Mouse (Mus musculus) megakaryocyte progenitor cell, adult 5-6 weeks (primary cell): ENCODE data around the gene Gm20671. TPM values are rescaled to one million over a fixed set of nuclear protein-coding genes. Genes with fewer than 3 reads are reported as not detected.
"Not testable (repeated sequence)": the region's sequence is repeated elsewhere in the genome, so short reads cannot be mapped to it uniquely, and the experiment has no call there.

Experiments used
- ATAC-seq: replicated peaks from 2 replicates; pipeline ENCODE4 v1.8.0; 2016; ENCODE audit warnings: mild to moderate bottlenecking, moderate TSS enrichment, inconsistent platforms; ENCODE audit not compliant: poor library complexity
- total RNA-seq, 2 experiments: library from RNA; stranded (forward) in 1 of 2; stranded (reverse) in 1 of 2; fragments of 157-497, 149-512 nt in 1 of 2; fragments of 200-1000 nt in 1 of 2; gene quantifications; 2 replicates each; pipeline versions ENCODE4 v1.2.3 to v1.2.4; 2015 to 2017

Gene Gm20671
- total RNA-seq (2015) = not detected in 2 replicates
- total RNA-seq (2017) = 3.9 and 6.6 TPM in 2 replicates

DNA sequence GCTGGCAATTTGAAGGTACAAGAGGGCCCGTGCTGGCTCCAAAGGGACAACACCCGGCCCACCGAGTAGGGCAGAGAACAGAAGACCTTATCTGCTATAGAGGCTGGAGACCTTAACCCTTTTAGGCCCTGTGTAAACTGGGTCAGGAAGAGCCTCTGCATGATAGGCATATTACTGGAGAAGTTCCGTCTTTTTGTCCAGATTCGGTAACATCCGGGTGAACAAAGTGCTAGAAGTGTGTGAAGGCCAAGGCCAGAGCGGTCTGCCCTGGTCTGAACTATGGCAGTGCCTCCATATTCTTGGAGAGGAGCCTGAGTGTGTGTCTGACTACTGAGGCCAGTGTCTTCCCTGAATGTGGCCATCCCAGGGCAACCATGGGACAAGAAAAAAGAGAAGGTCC is at the start of gene Gm20671:
Gene Gm20671, minus strand, starts transcription at position 101 of the 400 bp plus-strand sequence.
- ATAC-seq = no peak

DNA sequence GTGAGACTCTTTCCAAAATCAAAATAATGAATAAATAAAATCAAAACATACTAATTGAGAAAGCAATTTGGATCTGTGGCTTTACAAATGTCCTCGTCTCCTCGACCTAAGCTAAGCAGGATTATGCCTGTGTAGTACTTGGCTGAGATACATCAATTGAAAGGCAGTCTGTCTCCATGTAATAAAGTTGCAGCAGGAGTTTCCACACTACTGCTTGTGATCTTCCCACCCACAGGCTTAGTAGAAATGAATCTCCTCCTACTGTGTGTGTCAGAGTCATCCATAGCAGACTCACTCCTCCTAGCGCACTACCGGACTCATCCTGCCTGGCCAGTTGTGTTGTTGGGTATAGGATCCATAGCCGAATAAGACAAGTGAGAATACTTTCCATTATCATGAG is 45.4 kb upstream of the Gm20671 start:
- no peak for ATAC-seq

DNA sequence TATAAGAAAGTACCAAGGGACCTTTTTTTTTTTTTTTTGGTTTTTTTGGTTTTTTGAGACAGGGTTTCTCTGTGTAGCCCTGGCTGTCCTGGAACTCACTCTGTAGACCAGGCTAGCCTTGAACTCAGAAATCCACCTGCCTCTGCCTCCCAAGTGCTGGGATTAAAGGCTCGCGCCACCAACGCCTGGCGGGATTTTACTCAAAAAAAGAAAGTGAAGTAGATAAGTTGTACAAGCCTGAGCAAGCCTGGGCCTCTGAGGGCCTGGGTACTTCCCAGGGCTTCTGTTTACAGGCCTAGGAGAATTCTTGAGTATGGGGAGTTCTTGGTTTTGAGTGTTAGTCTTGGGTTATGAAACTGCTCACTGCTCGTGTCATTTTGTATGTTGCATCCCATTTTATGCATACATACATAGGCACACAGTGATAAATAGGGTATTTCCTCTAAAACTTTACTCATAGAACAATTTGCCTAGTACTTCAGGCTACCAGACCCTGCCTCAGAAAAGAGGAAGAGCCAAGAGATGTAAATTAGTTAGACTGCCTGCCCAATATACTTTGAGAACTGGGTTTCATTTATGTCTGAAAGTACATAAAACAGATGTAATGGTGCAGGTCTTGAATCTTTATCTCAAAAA is 42.6 kb upstream of the Gm20671 start:
- no peak for ATAC-seq

DNA sequence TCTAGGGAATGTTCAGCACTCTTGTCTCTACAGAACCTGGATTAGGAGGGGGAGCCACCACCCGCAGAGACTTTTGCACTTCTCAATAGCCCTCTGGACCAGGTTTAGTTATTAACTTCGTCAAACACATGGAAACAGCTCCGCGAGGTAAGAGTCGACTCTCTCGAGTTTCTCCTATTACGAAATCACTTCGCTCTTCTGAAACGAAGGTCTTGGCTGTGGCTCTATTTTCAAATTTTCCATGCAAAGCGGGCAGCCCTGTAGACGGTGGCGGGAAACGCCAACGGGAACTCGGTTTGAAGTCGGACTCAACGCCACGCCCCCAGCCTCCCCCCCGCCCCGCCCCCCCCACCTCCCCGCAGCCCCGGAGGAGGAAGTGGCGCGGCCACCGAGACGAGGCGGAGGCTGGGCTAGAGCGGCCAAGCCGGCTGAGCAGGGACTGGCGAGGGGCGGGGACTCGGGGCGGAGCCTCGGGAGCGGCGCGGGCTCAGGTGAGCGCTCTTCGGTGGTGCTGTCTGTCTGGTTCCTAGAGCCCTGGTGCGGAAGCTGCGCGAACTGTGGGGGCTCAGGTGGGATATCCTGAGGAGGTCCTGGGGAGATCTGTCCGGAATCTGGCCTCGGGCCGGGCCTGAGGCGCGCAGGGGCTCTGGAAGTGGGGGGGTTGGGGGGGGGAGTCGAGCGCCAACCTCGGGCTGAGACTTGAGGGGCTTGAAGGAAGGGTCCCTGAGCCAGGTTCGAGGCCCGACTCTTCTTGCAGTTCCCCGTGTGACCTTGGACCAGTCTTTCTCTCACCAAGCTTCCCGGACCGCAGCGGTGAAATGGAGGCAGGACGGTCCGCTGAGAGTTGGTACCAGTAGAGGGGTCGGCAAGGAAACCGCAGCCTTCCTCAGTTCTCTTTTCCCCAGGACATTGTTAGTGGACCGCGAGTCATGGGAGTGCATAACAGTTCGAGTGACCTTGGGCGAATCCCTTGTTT is 36.6 kb upstream of the Gm20671 start, which contains the start of gene Depdc5:
Gene Depdc5, plus strand, starts transcription at position 449 of the 976 bp plus-strand sequence.
- peak; percentile 99 for ATAC-seq

DNA sequence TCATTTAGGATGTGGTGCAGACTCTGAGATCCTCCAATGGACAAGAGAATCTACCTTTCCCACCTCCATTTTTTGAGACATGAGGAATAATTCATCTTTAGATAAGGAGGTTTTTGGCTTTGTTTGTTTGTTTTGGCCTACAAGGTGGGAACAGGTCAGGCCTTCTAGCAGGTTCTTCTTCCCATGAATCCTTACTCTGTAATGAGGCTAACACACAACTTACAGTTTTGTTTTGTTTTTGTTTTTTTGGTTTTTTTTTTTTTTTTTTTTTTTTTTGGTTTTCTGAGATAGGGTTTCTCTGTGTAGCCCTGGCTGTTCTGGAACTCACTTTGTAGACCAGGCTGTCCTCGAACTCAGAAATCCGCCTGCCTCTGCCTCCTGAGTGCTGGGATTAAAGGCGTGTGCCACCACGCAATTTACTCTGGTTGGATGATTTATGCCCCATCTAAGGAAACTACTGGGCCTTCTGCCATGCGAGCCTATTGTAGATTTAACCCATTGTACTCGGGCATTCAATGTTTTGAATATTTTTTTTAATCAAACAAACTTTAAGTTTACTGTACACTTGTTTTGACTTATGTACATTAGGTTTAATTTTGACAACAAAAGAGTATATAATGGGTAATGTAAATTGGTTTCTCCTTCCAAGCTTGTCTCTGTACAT is 35.7 kb upstream of the Gm20671 start:
- no peak for ATAC-seq

DNA sequence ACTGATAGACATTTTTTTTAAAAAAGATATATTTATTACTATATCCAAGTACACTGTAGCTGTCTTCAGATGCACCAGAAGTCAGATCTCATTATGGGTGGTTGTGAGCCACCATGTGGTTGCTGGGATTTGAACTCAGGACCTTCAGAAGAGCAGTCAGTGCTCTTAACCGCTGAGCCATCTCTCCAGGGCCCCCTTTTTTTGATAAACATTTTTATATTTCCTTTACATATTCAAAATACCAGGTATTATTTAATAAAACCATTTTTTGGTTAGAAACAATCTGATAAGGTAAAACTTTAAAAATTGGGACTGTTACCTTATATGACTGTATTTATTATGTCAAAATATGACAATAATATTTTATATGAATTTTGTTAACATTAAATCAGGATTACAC is 34.2 kb upstream of the Gm20671 start:
- ATAC-seq = no peak

DNA sequence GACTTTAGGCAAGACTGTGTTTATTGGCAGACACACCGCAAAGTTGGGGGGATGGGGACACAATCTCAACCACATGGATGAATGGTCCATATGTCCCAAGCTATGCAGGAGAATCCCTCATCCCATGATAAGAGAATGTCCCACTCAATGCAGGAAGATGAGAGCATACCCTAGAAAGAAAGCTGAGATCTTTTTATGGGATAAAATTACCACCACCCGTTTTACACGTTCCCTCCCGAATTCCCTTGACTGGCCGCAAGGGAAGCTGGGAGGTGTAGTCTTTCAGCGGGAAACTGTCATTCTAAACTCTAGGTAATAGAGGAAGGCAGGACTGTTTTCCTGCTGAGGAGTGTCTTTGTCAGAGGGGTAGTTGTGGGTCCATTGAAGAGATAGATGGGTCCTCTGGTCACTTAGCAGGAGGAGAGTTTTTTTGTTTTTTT is 30.9 kb upstream of the Gm20671 start:
- ATAC-seq = peak; percentile 44

DNA sequence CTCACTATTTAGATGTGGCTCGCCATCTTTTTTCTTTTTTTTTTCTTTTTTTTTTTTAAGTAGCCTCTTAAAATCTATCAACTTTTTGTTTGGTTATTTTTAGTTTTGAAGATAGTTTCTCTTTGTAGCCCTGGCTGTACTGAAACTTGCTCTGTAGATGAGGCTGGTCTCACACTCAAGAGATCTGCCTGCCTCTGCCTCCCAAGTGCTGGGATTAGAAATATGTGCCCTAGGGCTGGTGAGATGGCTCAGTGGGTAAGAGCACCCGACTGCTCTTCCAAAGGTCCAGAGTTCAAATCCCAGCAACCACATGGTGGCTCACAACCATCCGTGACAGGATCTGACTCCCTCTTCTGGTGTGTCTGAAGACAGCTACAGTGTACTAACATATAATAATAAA is 28.4 kb upstream of the Gm20671 start:
- ATAC-seq = not testable (repeated sequence)

DNA sequence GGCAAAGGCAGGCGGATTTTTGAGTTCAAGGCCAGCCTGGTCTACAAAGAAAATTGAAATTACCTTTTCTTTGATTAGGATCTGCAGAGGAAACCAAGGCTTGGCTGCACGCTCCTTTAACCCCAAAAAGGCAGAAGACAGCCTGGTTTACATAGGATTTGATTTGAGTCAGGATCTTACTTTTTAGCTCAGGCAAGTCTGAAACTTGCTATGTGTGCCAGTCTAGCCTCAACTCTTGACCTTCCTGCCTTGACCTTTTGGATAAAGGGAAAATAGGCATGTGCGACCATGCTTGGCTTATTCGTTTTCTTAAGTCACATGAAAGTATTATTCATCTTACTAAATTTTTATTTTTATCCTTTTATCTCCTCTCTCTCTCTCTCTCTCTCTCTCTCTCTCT is 27.9 kb upstream of the Gm20671 start:
- no peak for ATAC-seq

DNA sequence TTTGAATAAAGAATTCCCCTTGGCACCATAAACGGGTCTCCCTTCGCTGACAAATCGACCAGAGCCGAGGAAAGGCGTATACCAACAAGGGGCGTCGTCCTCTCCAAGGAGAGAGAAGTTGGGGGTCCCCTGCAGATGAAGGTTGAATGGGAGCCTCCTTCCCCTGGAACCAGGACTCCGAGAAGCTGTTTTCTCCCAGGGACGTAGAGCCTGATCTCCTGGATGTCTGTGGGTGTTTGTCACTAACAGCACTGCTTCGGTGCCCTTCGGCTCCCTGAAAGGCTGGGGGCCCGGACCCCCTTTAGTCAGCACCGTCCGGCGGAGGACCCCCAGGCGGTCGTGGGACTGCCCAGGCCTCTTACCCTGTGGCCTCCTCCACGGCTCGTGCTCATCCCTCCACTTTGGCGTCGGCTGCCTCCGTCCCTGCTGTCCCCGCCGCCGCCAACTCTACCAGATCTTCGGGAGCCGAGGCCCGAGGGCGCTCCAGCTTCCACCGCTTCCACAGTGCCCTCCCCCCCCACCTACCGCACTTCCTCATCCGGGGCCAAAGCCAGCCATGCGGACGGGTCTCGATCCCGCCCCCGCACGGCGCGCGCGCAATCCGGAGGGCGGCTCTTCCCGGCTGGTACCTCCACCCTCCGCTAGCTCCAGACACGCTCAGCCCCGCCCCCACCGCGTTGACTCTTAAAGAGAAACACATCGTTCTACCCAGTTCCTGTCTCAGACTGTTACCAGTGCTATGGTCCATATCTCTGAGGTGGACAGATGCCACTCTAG is 27.0 kb upstream of the Gm20671 start, which contains the start of gene Prr14l:
Gene Prr14l, minus strand, starts transcription at position 526 of the 777 bp plus-strand sequence.
- peak; percentile 97 for ATAC-seq

DNA sequence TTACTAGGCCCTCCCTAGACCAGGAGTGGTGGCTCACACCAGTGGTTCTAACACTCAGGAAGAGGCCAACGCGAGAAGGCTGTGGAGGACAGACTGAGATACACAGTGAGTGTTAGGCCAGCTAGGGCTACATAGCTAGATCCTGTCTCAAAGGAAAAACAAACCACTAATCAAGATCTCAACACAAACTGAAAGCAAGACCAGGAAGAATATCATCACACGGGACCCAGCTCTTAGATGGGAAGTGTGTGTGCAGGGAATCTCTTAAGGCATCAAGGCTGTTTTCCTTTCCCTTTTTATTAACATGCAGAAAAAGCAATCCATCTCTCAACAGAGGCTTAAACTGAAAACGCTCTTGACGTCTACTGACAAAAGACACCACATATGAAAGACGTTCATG is 25.1 kb upstream of the Gm20671 start:
- ATAC-seq = no peak

DNA sequence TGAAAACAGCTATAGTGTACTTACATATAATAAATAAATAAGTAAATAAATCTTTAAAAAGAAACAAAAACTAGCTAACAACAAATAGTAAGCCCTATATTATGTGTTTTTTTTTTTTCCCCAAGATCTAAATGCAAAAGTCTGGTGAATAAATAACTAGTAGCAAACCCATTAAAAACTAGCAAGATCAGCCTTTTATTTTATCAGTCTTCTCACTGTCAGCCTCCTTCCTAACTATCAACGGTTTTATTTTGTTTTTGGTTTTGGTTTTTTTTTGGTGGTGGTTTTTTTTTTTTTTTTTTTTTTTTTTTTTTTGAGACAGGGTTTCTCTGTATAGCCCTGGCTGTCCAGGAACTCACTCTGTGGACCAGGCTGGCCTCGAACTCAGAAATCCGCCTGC is 22.7 kb upstream of the Gm20671 start:
- ATAC-seq = not testable (repeated sequence)

DNA sequence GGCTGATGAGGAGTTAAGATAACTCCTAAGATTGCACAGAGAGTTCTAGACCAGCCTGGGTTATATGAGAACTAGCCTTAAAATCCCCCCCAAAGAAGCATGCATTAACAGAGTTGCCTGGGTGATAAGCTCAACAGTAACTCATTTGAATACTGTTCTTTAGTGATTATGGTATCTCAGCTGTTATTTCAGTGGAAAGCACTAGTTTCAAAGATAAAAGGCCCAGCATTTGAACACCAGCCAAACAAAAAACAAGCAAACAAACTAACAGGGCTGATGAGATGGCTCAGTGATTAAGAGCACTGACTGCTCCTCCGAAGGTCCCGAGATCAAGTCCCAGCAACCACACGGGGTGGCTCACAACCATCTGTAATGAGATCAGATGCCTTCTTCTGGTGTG is 22.3 kb upstream of the Gm20671 start:
- peak; percentile 79 for ATAC-seq

DNA sequence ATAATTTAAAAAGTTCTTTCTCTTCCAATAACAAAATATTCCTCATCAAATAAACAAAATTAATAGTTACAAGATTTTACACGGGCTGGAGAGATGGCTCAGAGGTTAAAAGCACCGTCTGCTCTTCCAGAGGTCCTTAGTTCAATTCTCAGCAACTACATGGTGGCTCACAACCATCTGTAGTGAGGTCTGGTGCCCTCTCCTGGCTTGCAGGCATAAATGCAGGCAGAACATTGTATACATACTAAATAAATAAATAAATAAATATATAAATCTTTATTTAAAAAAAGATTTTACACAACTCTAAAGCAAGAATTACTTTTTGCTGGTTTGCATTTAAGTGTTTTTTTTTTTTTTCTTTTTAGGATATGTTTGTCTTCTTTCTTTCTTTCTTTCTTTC is 13.1 kb upstream of the Gm20671 start:
- no peak for ATAC-seq

DNA sequence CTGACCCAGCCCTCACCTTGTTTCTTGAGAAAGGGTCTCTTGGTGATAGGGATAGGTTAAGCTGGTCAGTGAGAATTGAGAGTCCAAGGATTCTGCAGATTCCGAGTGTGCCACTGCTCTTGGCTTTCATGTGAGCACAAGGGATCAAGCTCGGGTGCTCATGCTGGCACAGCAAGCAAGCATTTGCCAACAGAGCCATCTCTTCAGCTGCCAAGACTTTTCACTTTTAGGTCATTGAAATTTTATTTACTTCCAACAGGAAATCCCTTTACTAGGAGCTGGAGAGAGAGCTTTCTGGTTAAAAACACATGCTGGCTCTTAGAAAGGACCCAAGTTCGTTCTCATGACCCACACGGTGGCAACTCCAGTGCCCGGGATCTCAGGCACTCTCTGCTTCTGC is 10.1 kb upstream of the Gm20671 start:
- ATAC-seq = no peak

DNA sequence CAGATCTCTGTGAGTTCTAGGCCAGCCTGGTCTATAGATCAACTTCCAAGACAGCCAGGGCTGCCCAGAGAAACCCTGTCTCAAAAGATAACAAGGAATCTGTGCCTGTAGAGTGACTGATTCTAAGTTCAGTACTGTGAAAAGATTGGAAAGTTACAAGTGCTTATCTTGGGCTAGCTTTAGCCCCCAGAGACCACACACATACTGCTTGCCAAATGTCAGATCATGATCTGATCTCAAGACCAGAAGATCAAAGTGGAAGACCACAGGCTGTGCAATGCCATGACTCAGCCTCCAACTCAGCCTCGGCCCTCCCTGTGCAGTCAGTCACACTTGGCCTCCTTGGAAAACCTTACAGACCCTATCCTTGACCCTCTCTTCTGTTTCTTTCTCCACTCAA is 7.6 kb upstream of the Gm20671 start:
- peak; percentile 6; the same call in 1 of the 2 replicates for ATAC-seq

DNA sequence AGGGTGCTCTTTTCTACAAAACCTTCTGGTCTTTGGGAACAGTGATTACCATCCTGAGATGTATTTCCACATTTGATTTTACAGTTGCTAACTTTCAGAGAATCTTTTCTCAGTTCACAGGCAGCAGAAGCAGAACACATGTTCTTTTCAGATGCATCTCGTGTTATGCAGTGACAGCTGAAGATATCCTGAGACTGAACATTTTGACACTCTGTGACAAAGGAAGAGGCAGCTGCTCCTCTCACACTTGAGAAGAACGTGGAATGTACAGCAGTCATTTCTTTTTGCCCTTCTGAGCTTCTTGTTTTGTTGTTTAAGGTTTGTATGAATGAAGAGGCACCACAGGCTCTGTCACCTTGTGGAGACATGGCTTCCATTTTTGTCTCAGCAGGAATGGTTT is 3.1 kb upstream of the Gm20671 start:
- ATAC-seq = no peak

DNA sequence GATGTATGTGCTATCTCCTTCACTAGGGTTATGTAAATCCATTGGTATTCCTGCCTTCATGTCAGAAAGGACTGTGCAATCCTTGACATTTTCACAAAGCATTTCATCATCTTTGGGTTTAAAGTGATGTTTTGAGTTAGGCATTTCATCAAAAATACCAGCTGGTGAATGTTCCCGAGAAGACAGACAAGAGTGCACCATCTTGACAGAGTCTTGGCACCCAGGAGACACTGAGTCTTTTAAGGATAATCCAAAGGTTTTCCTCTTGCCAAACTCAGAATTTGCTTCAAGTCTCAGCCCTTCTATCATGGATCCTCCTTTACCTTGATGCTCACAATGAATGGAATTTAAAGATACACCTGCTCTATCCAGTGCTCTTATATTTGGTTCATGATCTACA is 1.9 kb upstream of the Gm20671 start:
- ATAC-seq = not testable (repeated sequence)

DNA sequence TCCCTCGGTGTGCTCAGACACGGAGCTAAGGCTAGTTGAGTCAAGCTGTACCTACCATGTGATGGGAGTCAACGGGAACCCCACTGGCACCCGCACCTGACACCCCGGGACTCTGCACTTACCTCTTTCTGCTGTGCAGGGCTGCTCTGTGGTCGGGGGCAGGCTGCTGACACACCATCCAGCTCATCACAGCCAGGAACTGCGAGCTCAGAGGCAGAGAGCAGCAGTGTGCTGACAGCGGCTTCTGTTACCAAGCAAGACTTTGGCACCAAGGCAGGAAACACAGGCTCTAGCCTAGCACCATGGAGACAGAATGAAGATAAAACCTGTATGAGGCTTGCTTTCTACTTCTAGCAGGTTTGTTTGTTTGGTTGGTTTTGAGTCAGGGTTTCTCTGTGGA is 6.4 kb downstream of the Gm20671 start:
- ATAC-seq = no peak

DNA sequence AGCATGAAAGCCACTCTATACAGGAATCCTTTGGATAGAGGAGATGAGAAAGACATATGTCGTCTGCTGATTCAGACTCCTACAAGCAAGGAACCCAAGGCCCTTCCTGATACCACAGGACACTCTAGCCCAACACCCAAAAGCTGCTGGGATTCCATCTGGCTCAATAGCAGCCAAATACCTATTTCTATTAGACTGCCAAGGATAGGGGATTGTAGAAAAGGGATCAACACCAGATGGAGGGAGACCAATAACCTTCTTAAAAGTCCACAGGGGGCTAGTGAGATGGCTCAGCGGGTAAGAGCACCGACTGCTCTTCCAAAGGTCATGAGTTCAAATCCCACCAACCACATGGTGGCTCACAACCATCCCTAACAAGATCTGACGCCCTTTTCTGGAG is 11.5 kb downstream of the Gm20671 start:
- no peak for ATAC-seq

DNA sequence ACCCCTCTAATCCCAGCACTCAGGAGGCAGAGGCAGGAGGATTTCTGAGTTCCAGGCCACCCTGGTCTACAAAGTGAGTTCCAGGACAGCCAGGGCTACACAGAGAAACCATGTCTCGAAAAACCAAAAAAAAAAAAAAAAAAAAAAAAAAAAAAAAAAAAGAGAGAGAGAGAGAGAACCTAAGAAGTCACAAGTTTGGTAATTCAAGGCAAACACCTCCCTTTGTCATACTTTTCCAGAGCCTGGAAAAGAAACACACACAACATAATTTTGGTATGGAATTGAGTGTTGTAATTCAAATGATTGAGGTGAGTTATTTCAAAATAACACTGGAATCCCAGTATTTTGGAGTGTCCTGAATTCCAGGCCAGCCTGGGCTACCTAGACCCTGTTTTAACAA is 40.5 kb downstream of the Gm20671 start:
- ATAC-seq = not testable (repeated sequence)
